Mouse (Mus musculus) CH12.LX (cell line): ENCODE measurements around the gene Jdp2. TPM values are rescaled to one million over a fixed set of nuclear protein-coding genes. Genes with fewer than 3 reads are reported as not detected.
A peak's percentile ranks its signal among the peaks of the same experiment; 100 is the strongest.

Experiments used
- DNase-seq: peaks from one replicate; pipeline ENCODE4 v3.0.0-alpha.2; 2013; ENCODE audit errors: extremely low read depth
- H3K27ac ChIP-seq: 2 replicates; pipeline ENCODE4 v1.5.1; 2012; ENCODE audit warnings: low read depth, mild to moderate bottlenecking, control low read depth, moderate library complexity; ENCODE audit not compliant: insufficient read depth
- H3K27me3 ChIP-seq: replicated peaks from 2 replicates; pipeline ENCODE3; 2012; ENCODE audit warnings: inconsistent platforms
- H3K36me3 ChIP-seq, 2 experiments: replicated peaks in 1 of 2; 2 replicates each; pipeline versions ENCODE3 to v1.6.1; 2012; ENCODE audit warnings: inconsistent platforms in 1 of 2, low read length in 1 of 2, mild to moderate bottlenecking in 1 of 2, mixed read lengths in 1 of 2, moderate library complexity in 1 of 2; ENCODE audit not compliant: control insufficient read depth in 1 of 2, insufficient read depth in 1 of 2
- H3K4me1 ChIP-seq, 2 experiments: 2 replicates each; pipeline ENCODE4 v1.6.1; 2012; ENCODE audit warnings: inconsistent platforms in 1 of 2, moderate library complexity in 1 of 2; ENCODE audit not compliant: insufficient read depth in 2 of 2, control insufficient read depth in 1 of 2
- H3K4me2 ChIP-seq: 2 replicates; pipeline ENCODE4 v1.6.1; 2012; ENCODE audit warnings: low read depth, mild to moderate bottlenecking, control low read depth; ENCODE audit not compliant: poor library complexity, insufficient read depth, severe bottlenecking
- H3K4me3 ChIP-seq, 3 experiments: fragments of 150-350 bp in 1 of 3; sonication (generic) in 1 of 3; replicated peaks in 1 of 3; 2 replicates each; pipeline versions ENCODE3 to v1.5.1; 2011 to 2012; ENCODE audit warnings: low read depth in 2 of 3, low read length in 2 of 3, mild to moderate bottlenecking in 2 of 3, moderate library complexity in 2 of 3, control low read depth in 1 of 3, improper control_type of control experiment in 1 of 3, inconsistent platforms in 1 of 3, mixed read lengths in 1 of 3; ENCODE audit not compliant: poor library complexity in 1 of 3
- H3K79me2 ChIP-seq: replicated peaks from 2 replicates; pipeline ENCODE4 v1.6.1; 2012; ENCODE audit warnings: mild to moderate bottlenecking, moderate library complexity; ENCODE audit not compliant: control insufficient read depth, poor library complexity, insufficient read depth, severe bottlenecking; ENCODE audit errors: extremely low read depth
- H3K9ac ChIP-seq: 2 replicates; pipeline ENCODE4 v1.6.1; 2012; ENCODE audit warnings: low read depth, mild to moderate bottlenecking, control low read depth, moderate library complexity; ENCODE audit not compliant: insufficient read depth
- H3K9me3 ChIP-seq: replicated peaks from 2 replicates; pipeline ENCODE3; 2012; ENCODE audit warnings: low read length, inconsistent platforms, mixed read lengths
- CHD1 ChIP-seq: IDR thresholded peaks from 2 replicates; pipeline ENCODE4 v1.6.1; 2012; ENCODE audit warnings: low read depth, low read length, improper control_type of control experiment, inconsistent platforms
- CHD2 ChIP-seq: IDR thresholded peaks from 2 replicates; pipeline ENCODE4 v1.6.1; 2011; ENCODE audit warnings: low read length, improper control_type of control experiment
- GABPA ChIP-seq: IDR thresholded peaks from 2 replicates; pipeline ENCODE4 v1.6.1; 2012; ENCODE audit warnings: low read depth, low read length, improper control_type of control experiment, inconsistent platforms; ENCODE audit not compliant: insufficient replicate concordance
- IRF4 ChIP-seq: IDR thresholded peaks from 2 replicates; pipeline ENCODE4 v1.6.1; 2014; ENCODE audit warnings: low read depth, mild to moderate bottlenecking, inconsistent platforms, low read length, improper control_type of control experiment
- JUN ChIP-seq: IDR thresholded peaks from 2 replicates; pipeline ENCODE4 v1.6.1; 2011; ENCODE audit warnings: low read depth, mild to moderate bottlenecking, low read length, improper control_type of control experiment, moderate library complexity; ENCODE audit not compliant: insufficient read depth
- JUND ChIP-seq: conservative IDR thresholded peaks from 2 replicates; pipeline ENCODE4 v1.6.1; 2011; ENCODE audit warnings: low read depth, low read length, improper control_type of control experiment
- MAFK ChIP-seq: IDR thresholded peaks from 2 replicates; pipeline ENCODE4 v1.6.1; 2011; ENCODE audit warnings: low read length, improper control_type of control experiment; ENCODE audit not compliant: insufficient replicate concordance
- MAZ ChIP-seq: IDR thresholded peaks from 2 replicates; pipeline ENCODE4 v1.6.1; 2012; ENCODE audit warnings: low read depth, mild to moderate bottlenecking, inconsistent platforms, low read length, improper control_type of control experiment, moderate library complexity
- MEF2A ChIP-seq: IDR thresholded peaks from 2 replicates; pipeline ENCODE4 v1.6.1; 2014; ENCODE audit warnings: low read depth, mild to moderate bottlenecking, inconsistent platforms, low read length, improper control_type of control experiment, borderline replicate concordance
- RAD21 ChIP-seq: IDR thresholded peaks from 2 replicates; pipeline ENCODE4 v1.6.1; 2011; ENCODE audit warnings: low read depth, mild to moderate bottlenecking, low read length, improper control_type of control experiment, moderate library complexity
- RCOR1 ChIP-seq: conservative IDR thresholded peaks from 2 replicates; pipeline ENCODE4 v1.6.1; 2012; ENCODE audit warnings: low read depth, mild to moderate bottlenecking, inconsistent platforms, low read length, improper control_type of control experiment
- TBP ChIP-seq: conservative IDR thresholded peaks from 2 replicates; pipeline ENCODE4 v1.6.1; 2011; ENCODE audit warnings: low read depth, low read length, improper control_type of control experiment
- UBTF ChIP-seq: IDR thresholded peaks from 2 replicates; pipeline ENCODE4 v1.6.1; 2012; ENCODE audit warnings: low read depth, mild to moderate bottlenecking, inconsistent platforms, low read length, improper control_type of control experiment, moderate library complexity
- USF1 ChIP-seq: IDR thresholded peaks from 2 replicates; pipeline ENCODE4 v1.6.1; 2014; ENCODE audit warnings: low read depth, mild to moderate bottlenecking, inconsistent platforms, low read length, improper control_type of control experiment
- USF2 ChIP-seq: conservative IDR thresholded peaks from 2 replicates; pipeline ENCODE4 v1.6.1; 2011; ENCODE audit warnings: low read depth, low read length, improper control_type of control experiment
- dilution Hi-C: fragments of 300-500 bp; cut with MboI; formaldehyde crosslinking; loops from 2 replicates; pipeline ENCODE4 v1.14.3; 2020; ENCODE audit warnings: low sequenced_read_pairs; ENCODE audit not compliant: extremely low pct_unique_long_range_greater_than_20kb, extremely low pct_ligation_motif_present
- in situ Hi-C: fragments of 300-500 bp; cut with MboI; formaldehyde crosslinking; loops from 3 replicates; pipeline ENCODE4 v1.14.3; 2019; ENCODE audit warnings: low sequenced_read_pairs, low pct_ligation_motif_present, low pct_unique_long_range_greater_than_20kb, mixed read lengths
- polyA plus RNA-seq: library from polyadenylated mRNA; unstranded; fragments of >175 nt; gene quantifications from 2 replicates; pipeline ENCODE4 v1.2.1, GENCODE M21; 2012; ENCODE audit warnings: low read depth; ENCODE audit not compliant: insufficient read length
- total RNA-seq, 2 experiments: library from RNA; depleted of rRNA; stranded (reverse); fragments of 300-350 nt in 1 of 2; fragments of >200 nt in 1 of 2; gene quantifications; 2 replicates each; pipeline ENCODE4 v1.2.3; 2012 to 2014

Gene Jdp2
- total and polyA plus RNA-seq, 3 experiments = 64.7 to 104 (median 86.5) TPM

GRCm38 (mm10) chr12:85598611-85599477 lies at the start of gene Jdp2 (continued):
- no peak for TF ChIP-seq TBP

- in situ Hi-C loops (no loop called here), dilution Hi-C loops (no loop called here)
- no peaks in the 10 kb centered on the region for H3K79me2 ChIP-seq
- no peaks in the 10 kb centered on the region for H3K36me3 ChIP-seq
- H3K9ac ChIP-seq = no peak overlapping the region
- no peaks in the 10 kb centered on the region for H3K27me3 ChIP-seq
- DNase-seq = no peak
- no peak overlapping the region for H3K4me3 ChIP-seq
- TF ChIP-seq CHD2 = no peak
- peaks cover 7 to 16% of the 10 kb centered on the region in 2 experiments for H3K4me1 ChIP-seq
- H3K9me3 ChIP-seq = no peaks in the 10 kb centered on the region
- no peak overlapping the region for H3K4me2 ChIP-seq
- H3K27ac ChIP-seq = no peak overlapping the region
Measured at GRCm38 (mm10) chr12:85549661-85550060, 49.2 kb upstream of the Jdp2 start.

- Histone ChIP-seq H3K4me1 (peaks cover 6 to 8% of the 10 kb centered on the region in 2 experiments), H3K9ac (no peak overlapping the region), H3K36me3 (no peaks in the 10 kb centered on the region), H3K27ac (no peak overlapping the region), H3K4me3 (no peak overlapping the region), H3K9me3 (no peaks in the 10 kb centered on the region), H3K79me2 (no peaks in the 10 kb centered on the region), H3K4me2 (no peak overlapping the region), H3K27me3 (no peaks in the 10 kb centered on the region)
- dilution Hi-C loops (no loop called here), in situ Hi-C loops (no loop called here)
- no peak for DNase-seq
- TF ChIP-seq IRF4 (no peak), GABPA (no peak), JUN (no peak), MAZ (no peak), USF1 (peak; percentile 49; the same call in 1 of the 2 replicates), RAD21 (no peak), CHD1 (no peak), MAFK (no peak), MEF2A (no peak), RCOR1 (no peak), USF2 (peak; percentile 48), JUND (no peak), UBTF (no peak)
Measured at GRCm38 (mm10) chr12:85550435-85550834, 48.4 kb upstream of the Jdp2 start.
